Mouse (Mus musculus): ENCODE data around the gene Ppp1r9b. TPM values are rescaled to one million over a fixed set of nuclear protein-coding genes. Genes with fewer than 3 reads are reported as not detected.

The Ppp1r9b gene
- 131 TPM for total RNA-seq (2023)

GRCm38 (mm10) chr11:94990749-94991577 lies at the start of gene Ppp1r9b:
Gene Ppp1r9b, plus strand, starts transcription at chr11:94991035.

GRCm38 (mm10) chr11:94967419-94967818 lies 23.4 kb upstream of the Ppp1r9b start, which contains the start of gene Hils1:
Gene Hils1, plus strand, starts transcription at chr11:94967593.

GRCm38 (mm10) chr11:94976199-94976598 lies 14.6 kb upstream of the Ppp1r9b start, which contains the start of gene Sgca:
Gene Sgca, minus strand, starts transcription at chr11:94976327.

GRCm38 (mm10) chr11:95009629-95010014 lies 18.8 kb downstream of the Ppp1r9b start, which contains the start of gene Samd14:
Gene Samd14, plus strand, starts transcription at chr11:95009879.

GRCm38 (mm10) chr11:95041139-95041609 lies 50.3 kb downstream of the Ppp1r9b start, which contains the start of gene Pdk2:
Gene Pdk2, minus strand, starts transcription at chr11:95041354.

Other genes starting within 250 kb of the Ppp1r9b start
- gene Cdc34b, start 249.3 kb upstream of the Ppp1r9b start, total RNA-seq (2023) = not detected
- not detected for gene Tmem92, start 208.3 kb upstream of the Ppp1r9b start, total RNA-seq (2023)
- gene Col1a1, start 54.8 kb upstream of the Ppp1r9b start, total RNA-seq (2023) = 0.73 TPM
- not detected for gene Hils1, start 23.4 kb upstream of the Ppp1r9b start, total RNA-seq (2023)
- not detected for gene Sgca, start 14.7 kb upstream of the Ppp1r9b start, total RNA-seq (2023)
- 0.52 TPM for gene Samd14, start 18.8 kb downstream of the Ppp1r9b start, total RNA-seq (2023)
- 13.4 TPM for gene Pdk2, start 50.3 kb downstream of the Ppp1r9b start, total RNA-seq (2023)
- gene Itga3, start 85.8 kb downstream of the Ppp1r9b start, total RNA-seq (2023) = 2.4 TPM
- gene Dlx3, start 129.1 kb downstream of the Ppp1r9b start, total RNA-seq (2023) = not detected
- not detected for gene Dlx4, start 155.2 kb downstream of the Ppp1r9b start, total RNA-seq (2023)